Mouse (Mus musculus) myocyte (in vitro differentiated cells): ENCODE measurements at regions not wholly inside any gene's neighbourhood (a gene's known extent, or its start where the extent isn't known, plus 50 kb on each side); places are given as distances from the start of the nearest gene placed in this dataset.

Experiments
- POLR2A ChIP-seq: IDR thresholded peaks from one replicate; pipeline ENCODE4 v1.6.1; 2011; ENCODE audit warnings: low read depth, mild to moderate bottlenecking, control low read depth, moderate library complexity; ENCODE audit not compliant: insufficient read length
- USF1 ChIP-seq: IDR thresholded peaks from one replicate; pipeline ENCODE4 v1.6.1; 2011; ENCODE audit warnings: low read depth, mild to moderate bottlenecking, control low read depth, moderate library complexity

DNA sequence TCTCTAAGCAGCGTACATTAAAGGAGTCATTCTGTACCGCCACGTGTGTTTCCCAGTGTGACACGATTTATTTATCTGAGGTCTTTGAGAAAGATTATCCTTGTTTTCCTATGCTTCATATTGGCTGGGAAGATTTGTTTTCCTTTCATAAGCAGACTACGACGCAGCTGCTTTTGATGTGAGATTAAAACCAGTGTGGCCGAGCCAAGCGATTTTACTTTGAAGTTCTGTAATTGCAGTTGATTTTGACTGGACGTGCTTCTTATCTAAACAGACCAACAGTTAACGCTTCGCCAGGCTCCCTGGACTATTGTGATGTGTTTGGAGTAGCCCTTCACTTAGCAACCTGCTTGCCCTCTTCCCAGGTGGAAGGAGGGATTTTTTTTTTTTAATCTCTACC, 120.6 kb downstream of the Dact1 start:
- TF ChIP-seq POLR2A (no peak), USF1 (no peak)
